Mouse (Mus musculus): ENCODE data around the gene Ddx31. TPM values are rescaled to one million over a fixed set of nuclear protein-coding genes. Genes with fewer than 3 reads are reported as not detected.

Ddx31 gene
- 29.3 TPM for polyA plus RNA-seq (2017; shearing (Covaris generic))

DNA sequence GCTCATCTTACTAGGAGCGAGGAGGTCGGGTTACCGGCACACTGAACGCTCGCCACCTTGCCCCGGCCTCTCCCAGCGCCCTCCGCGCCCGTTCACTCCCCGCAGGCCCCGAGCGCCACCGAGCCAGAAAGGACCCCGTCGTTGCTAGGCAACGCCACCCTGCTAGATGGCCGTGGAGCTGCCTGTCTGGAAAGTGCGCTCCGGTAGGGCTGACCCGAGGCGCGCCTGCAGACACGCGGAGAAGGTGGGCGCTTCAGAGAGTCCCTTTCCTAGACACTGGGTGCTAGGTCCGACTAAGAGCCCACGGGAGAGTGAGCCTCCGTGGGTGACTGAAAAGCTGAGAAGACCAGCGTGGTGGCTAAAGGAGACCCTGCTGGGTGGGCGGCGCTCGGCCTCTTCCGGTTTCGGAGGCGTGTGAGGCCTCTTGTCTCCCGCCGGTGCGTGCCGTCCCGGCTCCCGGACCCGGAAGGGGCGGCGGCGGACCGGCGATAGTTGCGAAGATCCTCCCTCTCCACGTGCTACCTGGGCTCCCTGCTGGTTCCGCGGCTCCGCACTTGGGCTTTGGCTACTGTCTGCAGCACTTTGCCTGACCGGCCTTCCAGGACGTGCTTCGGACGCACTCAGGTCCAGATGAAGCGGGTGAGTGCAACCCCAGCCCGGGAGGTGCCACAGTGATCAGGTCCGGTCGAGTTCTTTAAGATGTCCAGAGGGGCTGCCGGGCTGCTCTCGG lies at the start of gene Ddx31, which contains the start of gene Gtf3c4:
Ddx31 (plus strand) TSS at position 185 of the 730 bp plus-strand sequence.
Gtf3c4 (minus strand) TSS at position 139 of the 730 bp plus-strand sequence.

DNA sequence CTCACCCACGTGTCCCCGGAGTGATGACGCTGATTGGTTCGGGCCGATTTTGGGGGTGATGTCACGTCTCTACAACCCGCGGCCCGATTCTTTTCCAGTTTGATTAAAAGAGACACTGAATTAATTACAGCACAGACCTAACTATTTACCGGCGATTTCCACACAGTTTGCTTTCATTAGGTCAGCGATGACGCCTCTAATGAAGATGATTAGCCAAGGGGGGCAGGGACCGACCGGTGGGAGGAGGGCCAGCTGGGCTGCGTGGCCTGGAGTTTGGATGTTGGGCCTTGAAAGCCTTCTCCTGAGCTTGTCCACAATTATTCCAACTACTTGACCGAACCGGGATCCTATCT lies 76.3 kb downstream of the Ddx31 start, which contains the start of gene Barhl1:
Barhl1 (minus strand) TSS at position 156 of the 353 bp plus-strand sequence.

Other genes with a start within 250 kb of the Ddx31 start
- not detected for gene Gfi1b, start 218.4 kb upstream of the Ddx31 start, polyA plus RNA-seq (2017; shearing (Covaris generic))
- gene Tsc1, start 199.2 kb upstream of the Ddx31 start, polyA plus RNA-seq (2017; shearing (Covaris generic)) = 41.6 TPM
- not detected for gene Spaca9, start 140.7 kb upstream of the Ddx31 start, polyA plus RNA-seq (2017; shearing (Covaris generic))
- gene Ak8, start 140.2 kb upstream of the Ddx31 start, polyA plus RNA-seq (2017; shearing (Covaris generic)) = not detected
- 17.7 TPM for gene Gtf3c4, start within 50 bp of the Ddx31 start, polyA plus RNA-seq (2017; shearing (Covaris generic))
- not detected for gene Barhl1, start 76.3 kb downstream of the Ddx31 start, polyA plus RNA-seq (2017; shearing (Covaris generic))
- gene Cfap77, start 214.7 kb downstream of the Ddx31 start, polyA plus RNA-seq (2017; shearing (Covaris generic)) = 0.80 TPM
- gene Ttf1, start 219.9 kb downstream of the Ddx31 start, polyA plus RNA-seq (2017; shearing (Covaris generic)) = 29.9 TPM

Measured in inflammation-experienced regulatory T-cells, adult 16 weeks (primary cell).